Mouse (Mus musculus): ENCODE measurements at regions not wholly inside any gene's neighbourhood (a gene's known extent, or its start where the extent isn't known, plus 50 kb on each side); places are given as distances from the start of the nearest gene placed in this dataset.

DNA sequence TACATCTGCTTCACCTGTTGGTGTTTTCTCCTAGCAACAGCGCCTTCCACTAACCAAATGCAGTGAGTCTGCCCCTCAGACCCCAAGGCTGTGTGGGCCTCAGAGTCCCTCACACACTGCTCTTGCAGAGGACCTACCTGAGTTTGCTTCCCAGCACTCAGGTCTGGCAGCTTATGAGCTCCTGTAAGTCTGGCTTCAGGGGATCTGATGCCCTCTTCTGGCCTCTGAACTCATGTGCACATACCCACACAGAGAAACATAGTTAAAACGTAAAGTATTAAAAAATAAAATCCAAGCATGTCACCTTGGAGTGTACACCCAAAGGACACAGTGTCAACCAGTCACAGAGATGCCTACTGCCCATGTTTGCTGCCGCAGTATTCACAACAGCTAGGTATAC lies 108.8 kb upstream of the A430005L14Rik start:
- Histone ChIP-seq H3K4me3 (replicated peaks; ENCODE audit: low read depth, low read length) (no peak overlapping the region), H3K4me1 (replicated peaks; ENCODE audit: insufficient read depth, low read length) (no peaks in the 10 kb centered on the region), H3K36me3 (ENCODE audit: insufficient read depth, low read length) (no peaks in the 10 kb centered on the region), H3K27me3 (ENCODE audit: insufficient read depth, low read length) (peaks cover 3% of the 10 kb centered on the region; the same call in 1 of the 2 replicates), H3K9ac (ENCODE audit: low read depth, low read length) (no peak overlapping the region), H3K9me3 (replicated peaks; ENCODE audit: low read length) (no peaks in the 10 kb centered on the region), H3K27ac (no peak overlapping the region), H3K4me2 (ENCODE audit: low read length) (no peak overlapping the region)
- peak; percentile 33; the same call in 1 of the 2 replicates for TF ChIP-seq CTCF (IDR thresholded peaks at IDR 0.05; ENCODE audit: low read depth)
- 68% methylated on average over 3 of the region's 3 CpGs for WGBS
- no peak for ATAC-seq (replicated peaks; ENCODE audit: low FRiP score, low read depth)
- no peak for DNase-seq (ENCODE audit: low spot score)

DNA sequence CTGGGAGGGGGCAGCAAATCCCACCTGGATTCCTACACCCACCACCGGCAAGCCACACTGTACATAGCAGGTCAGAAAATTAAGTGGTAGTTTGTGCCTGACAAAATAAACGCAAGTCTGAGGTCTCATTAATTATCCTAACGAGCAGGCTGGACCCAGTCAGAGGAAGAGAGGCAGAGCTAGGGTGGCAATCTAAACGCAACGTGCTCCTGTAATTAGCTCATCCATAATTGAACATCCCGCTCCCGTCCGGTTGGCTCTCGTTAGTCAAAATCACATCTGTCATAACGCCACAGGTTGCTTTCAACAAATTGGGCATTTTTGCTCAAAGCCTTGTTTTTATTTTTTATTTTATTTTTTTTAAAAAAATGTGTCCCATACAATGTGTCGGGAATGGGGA lies 106.9 kb upstream of the A430005L14Rik start:
- no peaks in the 10 kb centered on the region for H3K36me3 ChIP-seq (ENCODE audit: insufficient read depth, low read length)
- H3K4me2 ChIP-seq (ENCODE audit: low read length), result no peak overlapping the region
- H3K9me3 ChIP-seq (replicated peaks; ENCODE audit: low read length), result no peaks in the 10 kb centered on the region
- no peaks in the 10 kb centered on the region for H3K4me1 ChIP-seq (replicated peaks; ENCODE audit: insufficient read depth, low read length)
- 47% methylated on average over 11 of the region's 11 CpGs for WGBS
- no peak for TF ChIP-seq CTCF (IDR thresholded peaks at IDR 0.05; ENCODE audit: low read depth)
- DNase-seq (ENCODE audit: low spot score) (no peak), ATAC-seq (replicated peaks; ENCODE audit: low FRiP score, low read depth) (no peak)
- H3K4me3 ChIP-seq (replicated peaks; ENCODE audit: low read depth, low read length), result no peak overlapping the region
- no peak overlapping the region for H3K9ac ChIP-seq (ENCODE audit: low read depth, low read length)
- H3K27me3 ChIP-seq (ENCODE audit: insufficient read depth, low read length), result peaks cover 2% of the 10 kb centered on the region; the same call in 1 of the 2 replicates
- H3K27ac ChIP-seq, result no peak overlapping the region

DNA sequence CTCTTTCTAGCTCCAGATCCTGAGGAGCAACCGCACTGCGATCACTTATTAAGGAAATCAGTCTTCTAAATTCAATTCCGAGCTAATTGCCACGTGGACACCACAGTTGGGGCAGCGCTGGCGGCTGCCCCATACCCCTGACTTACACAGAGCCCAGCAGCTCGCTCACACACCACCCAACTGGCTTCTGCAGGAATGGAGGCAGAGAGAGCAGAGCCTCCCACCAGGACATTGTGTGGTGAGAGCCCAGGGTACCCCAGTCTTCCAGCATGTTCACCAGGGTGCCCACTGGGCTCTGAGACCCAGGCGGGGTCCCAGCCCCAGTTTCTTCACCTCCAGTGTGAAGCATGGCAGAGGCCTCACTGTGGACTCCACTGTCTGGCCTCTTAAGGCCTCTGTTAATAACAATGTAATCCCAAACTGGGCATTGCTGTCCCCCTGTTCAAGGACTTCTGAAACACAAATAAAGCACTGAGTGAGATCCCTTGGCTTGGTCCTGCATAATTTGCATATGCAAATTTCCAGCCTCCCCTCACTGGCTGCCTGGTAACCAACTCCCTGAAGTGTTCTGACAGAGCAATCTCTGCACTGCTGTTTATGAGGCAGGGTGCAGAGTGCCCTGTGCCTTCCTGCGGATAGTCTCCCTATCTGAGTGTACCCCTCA lies 102.8 kb upstream of the A430005L14Rik start:
- Histone ChIP-seq H3K9ac (ENCODE audit: low read depth, low read length) (no peak overlapping the region), H3K4me3 (replicated peaks; ENCODE audit: low read depth, low read length) (no peak overlapping the region), H3K27me3 (ENCODE audit: insufficient read depth, low read length) (no peaks in the 10 kb centered on the region), H3K4me2 (ENCODE audit: low read length) (no peak overlapping the region), H3K27ac (no peak overlapping the region), H3K36me3 (ENCODE audit: insufficient read depth, low read length) (no peaks in the 10 kb centered on the region), H3K9me3 (replicated peaks; ENCODE audit: low read length) (no peaks in the 10 kb centered on the region), H3K4me1 (replicated peaks; ENCODE audit: insufficient read depth, low read length) (no peaks in the 10 kb centered on the region)
- DNase-seq (ENCODE audit: low spot score) (no peak), ATAC-seq (replicated peaks; ENCODE audit: low FRiP score, low read depth) (no peak)
- 69% methylated on average over 9 of the region's 9 CpGs for WGBS
- no peak for TF ChIP-seq CTCF (IDR thresholded peaks at IDR 0.05; ENCODE audit: low read depth)

DNA sequence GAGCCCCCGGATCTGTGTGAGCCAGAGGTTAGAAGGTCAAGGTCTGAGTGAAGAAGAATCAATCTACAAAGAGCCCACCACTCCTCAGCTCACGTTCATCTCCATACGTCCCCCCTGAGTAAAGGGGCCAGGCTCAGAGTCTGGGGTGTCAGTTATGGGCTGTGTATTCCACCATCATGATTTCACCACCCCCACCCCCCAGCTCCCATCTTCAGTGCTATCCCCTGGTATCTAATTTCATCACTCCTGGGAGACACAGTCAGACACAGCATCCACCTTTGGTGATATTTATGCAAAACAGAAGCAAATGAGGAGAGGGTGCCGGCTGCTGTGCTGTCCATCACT lies 102.3 kb upstream of the A430005L14Rik start:
- no peak for ATAC-seq (replicated peaks; ENCODE audit: low FRiP score, low read depth)

DNA sequence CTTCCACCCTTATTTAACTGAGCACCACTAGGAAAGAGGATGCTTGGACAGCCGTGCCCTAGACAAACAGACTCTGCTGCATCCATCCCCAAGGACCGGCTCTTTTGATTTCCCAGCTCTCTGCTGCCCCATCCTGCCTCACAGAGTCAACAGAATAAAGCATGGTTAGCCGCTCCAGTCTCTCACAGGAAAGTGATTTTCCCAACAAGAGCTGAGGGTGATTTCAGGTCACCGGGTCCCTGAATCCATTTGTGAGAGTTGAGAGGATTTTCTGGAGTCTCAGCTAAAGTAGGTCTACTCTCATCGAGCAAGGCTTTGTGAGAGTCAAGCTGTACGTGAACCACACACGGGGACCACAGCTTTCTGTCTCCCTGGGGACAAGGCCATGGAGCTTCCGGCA lies 95.6 kb upstream of the A430005L14Rik start:
- H3K9ac ChIP-seq (ENCODE audit: low read depth, low read length), result no peak overlapping the region

More for the DNA sequence above, 102.3 kb upstream of the A430005L14Rik start:
- no peak overlapping the region for H3K9ac ChIP-seq (ENCODE audit: low read depth, low read length)
- WGBS, result 42% methylated on average over 4 of the region's 4 CpGs
- no peaks in the 10 kb centered on the region for H3K9me3 ChIP-seq (replicated peaks; ENCODE audit: low read length)
- H3K4me2 ChIP-seq (ENCODE audit: low read length), result no peak overlapping the region
- no peak overlapping the region for H3K27ac ChIP-seq
- DNase-seq (ENCODE audit: low spot score), result no peak
- no peaks in the 10 kb centered on the region for H3K27me3 ChIP-seq (ENCODE audit: insufficient read depth, low read length)
- H3K4me3 ChIP-seq (replicated peaks; ENCODE audit: low read depth, low read length), result no peak overlapping the region
- no peaks in the 10 kb centered on the region for H3K4me1 ChIP-seq (replicated peaks; ENCODE audit: insufficient read depth, low read length)
- H3K36me3 ChIP-seq (ENCODE audit: insufficient read depth, low read length), result no peaks in the 10 kb centered on the region
- no peak for TF ChIP-seq CTCF (IDR thresholded peaks at IDR 0.05; ENCODE audit: low read depth)

DNA sequence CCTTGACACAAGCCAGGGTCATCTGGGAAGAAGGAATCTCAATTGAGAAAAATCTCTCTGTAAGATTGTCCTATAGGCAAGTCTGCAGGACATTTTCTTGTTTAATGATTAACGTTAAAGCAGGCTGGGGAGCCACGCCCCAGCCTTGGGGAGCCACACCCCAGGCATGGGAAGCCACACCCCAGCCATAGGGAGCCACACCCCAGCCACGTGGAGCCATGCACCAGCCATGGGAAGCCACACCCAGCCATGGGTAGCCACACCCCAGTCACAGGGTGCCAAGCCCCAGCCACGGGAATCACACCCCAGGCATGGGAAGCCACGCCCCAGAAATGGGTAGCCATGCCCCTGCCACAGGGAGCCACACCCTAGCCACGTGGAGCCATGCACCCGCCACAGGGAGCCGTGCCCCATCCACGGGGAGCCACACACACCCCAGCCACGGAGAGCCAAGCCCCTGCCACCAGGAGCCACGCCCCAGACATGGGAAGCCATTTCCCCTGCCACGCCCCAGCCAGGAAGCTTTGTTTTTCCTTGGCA lies 94.8 kb upstream of the A430005L14Rik start:
- no peak overlapping the region for H3K4me2 ChIP-seq (ENCODE audit: low read length)
- WGBS, result 81% methylated on average over 12 of the region's 12 CpGs
- no peak overlapping the region for H3K9ac ChIP-seq (ENCODE audit: low read depth, low read length)
- H3K4me3 ChIP-seq (replicated peaks; ENCODE audit: low read depth, low read length), result no peak overlapping the region
- DNase-seq (ENCODE audit: low spot score) (no peak), ATAC-seq (replicated peaks; ENCODE audit: low FRiP score, low read depth) (0 out of 2 replicates have a peak, but pooled peaks have one; percentile 21)
- H3K4me1 ChIP-seq (replicated peaks; ENCODE audit: insufficient read depth, low read length), result no peaks in the 10 kb centered on the region
- no peaks in the 10 kb centered on the region for H3K36me3 ChIP-seq (ENCODE audit: insufficient read depth, low read length)
- H3K9me3 ChIP-seq (replicated peaks; ENCODE audit: low read length), result no peaks in the 10 kb centered on the region
- no peaks in the 10 kb centered on the region for H3K27me3 ChIP-seq (ENCODE audit: insufficient read depth, low read length)
- no peak overlapping the region for H3K27ac ChIP-seq
- TF ChIP-seq CTCF (IDR thresholded peaks at IDR 0.05; ENCODE audit: low read depth), result no peak

More for the DNA sequence above, 95.6 kb upstream of the A430005L14Rik start:
- WGBS, result 57% methylated on average over 8 of the region's 8 CpGs
- DNase-seq (ENCODE audit: low spot score), result peak; percentile 3
- no peak overlapping the region for H3K4me3 ChIP-seq (replicated peaks; ENCODE audit: low read depth, low read length)
- no peak for TF ChIP-seq CTCF (IDR thresholded peaks at IDR 0.05; ENCODE audit: low read depth)
- H3K27ac ChIP-seq, result no peak overlapping the region
- H3K4me1 ChIP-seq (replicated peaks; ENCODE audit: insufficient read depth, low read length), result no peaks in the 10 kb centered on the region
- no peak for ATAC-seq (replicated peaks; ENCODE audit: low FRiP score, low read depth)
- H3K36me3 ChIP-seq (ENCODE audit: insufficient read depth, low read length), result no peaks in the 10 kb centered on the region
- H3K4me2 ChIP-seq (ENCODE audit: low read length), result no peak overlapping the region
- no peaks in the 10 kb centered on the region for H3K27me3 ChIP-seq (ENCODE audit: insufficient read depth, low read length)
- no peaks in the 10 kb centered on the region for H3K9me3 ChIP-seq (replicated peaks; ENCODE audit: low read length)
